Mouse (Mus musculus) 3134 (cell line): ENCODE results near the gene Fyb.
"Not testable (repeated sequence)": the region's sequence is repeated elsewhere in the genome, so short reads cannot be mapped to it uniquely, and the experiment has no call there.

Source experiments
- DNase-seq: peaks from one replicate; pipeline ENCODE4 v3.0.0-alpha.2; 2011; ENCODE audit warnings: low spot score; ENCODE audit not compliant: insufficient read length; ENCODE audit errors: extremely low read depth

Fyb gene

GRCm38 (mm10) chr15:6560696-6561095 lies 38.0 kb downstream of the Fyb start:
- no peak for DNase-seq

- DNase-seq, result no peak
Observed at GRCm38 (mm10) chr15:6562161-6562560, 39.5 kb downstream of the Fyb start.

- no peak for DNase-seq
Observed at GRCm38 (mm10) chr15:6562629-6563028, 40.0 kb downstream of the Fyb start.

GRCm38 (mm10) chr15:6564977-6565421 lies 42.3 kb downstream of the Fyb start:
- DNase-seq, result peak; percentile 94

DNA sequence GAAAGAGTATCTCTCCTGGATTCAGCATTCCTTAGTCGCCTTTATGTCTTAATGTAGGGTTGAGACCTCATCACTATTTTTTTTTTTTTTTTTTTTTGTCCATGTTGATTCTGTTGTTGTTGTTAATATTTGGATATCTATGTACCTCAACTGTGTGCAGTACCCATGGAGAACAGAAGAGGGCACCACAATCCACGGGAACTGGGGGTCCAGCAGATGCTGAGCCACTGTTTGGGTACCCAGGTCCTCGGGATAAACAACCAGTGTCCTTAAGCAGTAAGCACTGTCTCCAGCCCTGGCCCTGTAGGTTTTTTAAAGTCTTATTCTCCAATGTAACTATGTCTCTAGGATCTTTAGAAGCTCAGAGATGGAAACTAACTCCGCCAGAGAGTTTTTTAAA lies 43.2 kb downstream of the Fyb start:
- no peak for DNase-seq

GRCm38 (mm10) chr15:6567993-6568392 lies 45.3 kb downstream of the Fyb start:
- DNase-seq, result no peak

GRCm38 (mm10) chr15:6568605-6569004 lies 46.0 kb downstream of the Fyb start:
- DNase-seq, result no peak

GRCm38 (mm10) chr15:6569074-6569473 lies 46.4 kb downstream of the Fyb start:
- DNase-seq, result no peak

DNA sequence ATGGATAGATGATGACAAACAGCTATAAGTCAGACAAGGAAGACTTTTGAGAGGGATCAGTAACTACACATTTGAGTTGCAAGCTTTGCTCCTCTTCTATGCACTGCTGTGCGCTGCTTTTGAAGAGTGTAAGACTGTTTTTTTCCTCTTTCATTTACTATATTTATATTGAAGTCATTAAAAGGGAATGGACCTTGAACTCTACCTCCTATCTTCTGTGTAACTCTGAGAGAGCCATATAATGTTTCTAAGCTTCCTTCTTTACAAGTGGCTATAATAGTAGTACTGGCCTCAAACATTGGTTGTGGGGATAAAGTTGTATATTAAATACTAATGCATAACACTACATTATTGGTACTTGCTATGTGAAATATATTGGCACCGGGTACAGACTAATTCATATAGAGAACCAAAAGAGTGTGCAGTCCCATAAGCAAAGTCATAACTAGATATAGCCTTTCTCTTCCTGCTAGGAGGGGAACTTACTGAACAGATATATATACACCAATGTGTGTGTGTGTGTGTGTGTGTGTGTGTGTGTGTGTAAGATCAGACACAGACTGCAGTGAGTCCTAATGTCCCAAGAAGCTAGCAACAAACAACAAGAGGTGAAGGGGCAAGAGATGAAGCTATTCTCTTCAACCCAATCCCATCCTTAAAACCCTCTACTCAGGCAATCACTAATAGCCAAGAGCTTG lies 47.7 kb downstream of the Fyb start:
- DNase-seq, result no peak

DNA sequence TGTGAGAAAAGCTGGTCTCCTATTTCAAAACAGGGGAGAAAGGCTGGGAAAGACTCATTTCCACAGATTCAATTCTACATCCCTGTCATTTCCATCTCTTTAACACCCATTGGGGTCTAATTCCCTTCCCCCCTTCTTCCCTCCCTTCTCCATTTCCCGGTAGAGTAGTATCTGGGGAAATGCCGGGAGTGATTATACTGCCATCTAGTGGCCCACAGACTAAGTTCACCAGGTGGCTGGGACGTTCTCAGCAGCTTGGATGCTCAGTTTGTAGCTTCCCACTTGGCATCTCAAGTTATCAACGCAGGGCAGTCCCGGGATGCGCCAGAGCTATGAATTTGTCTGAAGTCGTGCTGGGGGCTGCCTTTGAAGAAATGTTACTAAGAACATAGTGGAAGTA lies 48.2 kb downstream of the Fyb start:
- peak; percentile 35 for DNase-seq

DNA sequence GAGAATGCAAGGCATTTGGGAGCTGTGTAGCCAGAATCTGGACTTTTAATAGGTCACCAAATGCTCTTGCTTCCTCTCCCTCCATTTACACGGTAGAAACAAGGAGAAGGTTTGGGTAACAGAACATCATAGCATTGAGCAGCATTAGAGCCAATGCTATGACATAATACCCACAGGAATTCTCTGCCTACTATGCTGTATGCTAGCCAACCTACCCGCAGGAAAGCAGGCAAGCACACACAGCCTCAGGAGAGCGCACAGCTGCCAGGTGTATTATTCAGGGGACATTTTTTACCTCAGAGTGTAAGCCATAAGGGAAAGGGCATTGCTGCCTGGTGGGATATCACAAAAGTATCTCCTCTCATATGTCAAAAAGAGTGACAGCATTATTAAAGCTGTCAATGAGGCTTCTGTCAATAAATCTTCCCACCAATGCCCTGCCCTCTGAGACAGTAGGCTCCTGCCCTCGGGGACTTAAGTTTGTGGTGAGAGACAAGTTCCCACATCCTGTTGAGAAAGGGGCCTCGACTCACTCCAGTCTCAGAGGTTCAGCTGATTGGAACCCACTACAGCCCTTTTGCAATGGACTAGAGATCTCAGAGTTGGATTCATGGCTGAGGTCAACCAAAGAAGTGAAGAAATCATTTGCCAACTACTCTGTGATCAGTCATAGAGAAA lies 51.8 kb downstream of the Fyb start:
- peak; percentile 85 for DNase-seq

- DNase-seq, result no peak
Observed at GRCm38 (mm10) chr15:6577971-6578370, 55.3 kb downstream of the Fyb start.

DNA sequence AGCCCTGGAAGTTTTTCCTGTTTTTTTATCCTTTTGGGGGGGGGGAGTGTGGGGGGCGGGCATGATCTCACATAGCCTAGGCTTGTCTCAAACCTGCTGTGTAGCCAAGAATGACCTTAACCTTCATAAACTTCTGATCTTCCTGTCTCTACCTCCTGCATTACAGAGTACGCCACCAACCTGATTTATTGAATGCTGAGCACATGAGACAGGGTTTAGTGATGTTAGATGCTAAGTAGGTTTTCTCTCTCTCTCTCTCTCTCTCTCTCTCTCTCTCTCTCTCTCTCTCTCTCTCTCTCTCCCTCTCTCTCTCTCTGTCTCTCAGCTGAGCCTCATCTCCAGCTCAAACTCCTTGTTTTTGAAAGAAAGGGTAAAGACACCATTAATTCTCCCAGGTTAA lies 56.0 kb downstream of the Fyb start:
- no peak for DNase-seq

GRCm38 (mm10) chr15:6579194-6579768 lies 56.6 kb downstream of the Fyb start:
- DNase-seq, result no peak

DNA sequence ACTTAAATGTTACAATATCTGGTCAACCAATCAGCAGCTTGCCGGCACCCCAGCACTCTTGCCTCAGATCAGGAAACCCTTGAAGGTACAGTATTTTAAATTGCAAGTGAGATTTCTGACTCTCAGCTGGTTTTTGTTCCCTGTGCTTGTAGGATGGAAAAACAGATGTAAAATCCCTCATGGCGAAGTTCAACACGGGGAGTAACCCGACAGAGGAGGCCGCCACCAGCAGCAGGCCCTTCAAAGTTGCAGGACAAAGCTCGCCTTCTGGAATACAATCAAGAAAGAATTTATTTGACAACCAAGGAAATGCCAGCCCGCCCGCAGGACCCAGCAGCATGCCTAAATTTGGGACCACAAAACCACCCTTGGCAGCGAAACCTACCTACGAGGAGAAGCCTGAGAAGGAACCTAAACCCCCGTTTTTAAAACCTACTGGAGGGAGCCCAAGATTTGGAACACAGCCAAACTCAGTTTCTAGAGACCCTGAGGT lies 57.2 kb downstream of the Fyb start:
- DNase-seq, result peak; percentile 69

DNA sequence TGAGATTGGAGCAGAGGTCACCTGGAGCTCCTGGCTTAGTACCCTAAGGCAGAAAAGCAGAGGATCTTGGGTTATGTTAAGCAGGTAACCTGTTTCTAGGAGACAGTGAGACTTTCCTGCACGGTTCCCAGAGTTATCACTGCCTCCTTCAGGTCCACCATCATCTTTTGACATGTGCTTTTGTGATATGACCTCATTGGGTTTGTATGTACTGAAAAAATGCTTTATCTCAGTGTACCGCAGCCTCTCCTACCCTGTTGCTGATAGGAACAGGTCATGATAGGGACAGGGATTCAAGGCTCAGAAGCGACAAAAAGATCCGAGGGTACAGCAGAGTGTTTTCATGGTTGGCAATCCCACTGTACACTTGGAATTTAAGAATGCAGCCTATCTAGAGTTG lies 62.0 kb downstream of the Fyb start:
- no peak for DNase-seq

GRCm38 (mm10) chr15:6586351-6586750 lies 63.7 kb downstream of the Fyb start:
- not testable (repeated sequence) for DNase-seq

DNA sequence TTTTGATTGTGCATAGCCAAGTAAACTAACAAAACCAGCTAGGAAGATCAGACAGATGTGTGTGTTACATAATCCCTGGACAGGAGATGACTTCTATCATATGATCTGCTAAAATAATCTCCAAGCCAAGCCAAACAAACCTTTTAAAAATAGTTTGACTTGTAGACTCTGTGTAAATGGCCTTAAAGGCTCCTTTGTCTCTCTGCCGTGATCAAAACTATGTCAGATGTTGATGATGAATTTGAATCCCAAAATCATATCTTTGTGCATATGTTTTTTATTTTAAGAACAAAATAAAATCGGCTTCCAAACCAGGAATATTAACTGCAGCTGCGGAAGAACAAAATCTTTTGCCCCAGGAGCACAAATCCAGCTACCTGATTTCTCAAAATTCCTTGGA lies 64.9 kb downstream of the Fyb start:
- DNase-seq, result no peak

DNA sequence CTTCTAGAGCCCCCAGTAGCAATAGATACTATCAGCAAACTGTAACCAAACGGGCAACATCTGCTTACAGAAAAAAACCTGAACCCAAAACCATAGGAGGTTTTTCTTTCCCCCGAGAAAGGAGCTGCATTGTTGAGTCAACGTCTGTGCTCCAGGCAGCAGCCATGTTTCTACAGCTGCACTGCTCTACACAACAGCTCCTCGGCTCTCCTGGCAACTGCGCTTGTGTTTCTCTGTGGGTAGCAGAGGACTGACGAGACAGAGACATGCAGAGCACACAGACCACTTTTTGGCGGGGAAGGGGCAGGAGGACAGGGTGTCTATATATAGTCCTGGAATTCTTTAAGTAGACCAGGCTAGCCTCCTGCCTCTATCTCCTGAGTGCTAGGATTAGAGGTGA lies 65.5 kb downstream of the Fyb start:
- no peak for DNase-seq

DNA sequence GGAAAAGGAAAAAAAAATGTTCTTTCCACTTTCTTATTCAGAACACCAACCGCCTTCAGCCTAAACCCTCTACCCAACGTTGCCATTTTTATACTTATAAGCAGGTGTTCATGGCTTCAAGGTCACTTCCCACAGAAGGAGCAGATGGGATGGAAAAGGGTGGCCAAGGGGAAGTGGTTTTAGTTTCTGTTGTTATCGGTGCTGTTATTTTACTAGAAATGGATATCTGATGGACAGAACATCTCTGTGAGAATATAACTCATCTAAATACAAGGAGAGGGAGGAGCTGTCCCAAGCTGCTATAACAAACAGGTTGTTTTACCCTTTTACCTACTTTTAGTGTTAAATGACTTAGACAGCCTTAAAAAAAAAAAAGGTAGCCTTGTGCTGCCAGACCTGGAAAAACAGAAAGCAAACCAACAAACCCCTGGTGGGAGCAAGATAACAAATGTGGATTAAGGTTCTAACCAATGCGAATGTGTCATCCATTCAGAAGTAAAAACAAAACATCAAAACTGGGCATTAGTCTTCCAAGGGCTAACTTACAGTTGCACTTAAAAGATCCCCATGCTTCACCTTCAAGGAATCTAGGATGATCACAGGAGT lies 68.3 kb downstream of the Fyb start:
- DNase-seq, result no peak

DNA sequence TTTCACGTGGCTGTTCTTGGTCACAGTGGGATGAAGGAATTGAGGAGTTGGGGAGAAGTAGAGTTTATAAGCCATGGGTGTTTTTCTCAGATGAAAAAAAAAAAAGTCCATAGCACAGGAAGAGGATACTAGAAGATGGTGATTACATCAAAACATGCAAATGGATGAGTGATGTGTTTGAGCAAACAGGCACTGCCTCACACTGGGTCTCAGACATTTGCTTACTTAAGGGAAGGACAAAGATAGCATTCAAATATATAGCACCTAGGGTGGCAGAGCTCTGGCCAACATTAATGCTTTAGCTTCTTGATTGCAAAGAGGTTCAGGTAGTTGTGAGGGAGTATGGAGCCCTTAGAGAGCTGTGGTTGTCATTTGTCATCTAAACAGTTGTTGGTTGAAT lies 68.9 kb downstream of the Fyb start:
- no peak for DNase-seq
